Mouse (Mus musculus) midbrain, embryonic 12.5 days (tissue): ENCODE results near the gene Fahd1. TPM values are rescaled to one million over a fixed set of nuclear protein-coding genes. Genes with fewer than 3 reads are reported as not detected.

Experiments used
- ATAC-seq: fragments of 200-750 bp; cut with Nextera tagmentation; 2 replicates; pipeline ENCODE4 v1.8.0; 2017; ENCODE audit warnings: low read depth, moderate TSS enrichment, moderate library complexity; ENCODE audit not compliant: low FRiP score
- H3K27ac ChIP-seq: fragments of 300-500 bp; sonication (generic); replicated peaks from 2 replicates; pipeline ENCODE4 v1.5.1; 2016; ENCODE audit warnings: mild to moderate bottlenecking
- H3K27me3 ChIP-seq: fragments of 300-500 bp; sonication (generic); 2 replicates; pipeline ENCODE4 v1.6.1; 2016; ENCODE audit warnings: mild to moderate bottlenecking
- H3K36me3 ChIP-seq: fragments of 300-500 bp; sonication (generic); 2 replicates; pipeline ENCODE4 v1.6.1; 2016
- H3K4me1 ChIP-seq: fragments of 300-500 bp; sonication (generic); 2 replicates; pipeline ENCODE4 v1.6.1; 2016
- H3K4me2 ChIP-seq: fragments of 300-500 bp; sonication (generic); replicated peaks from 2 replicates; pipeline ENCODE4 v1.6.1; 2016; ENCODE audit warnings: mild to moderate bottlenecking, moderate library complexity
- H3K4me3 ChIP-seq: fragments of 300-500 bp; sonication (generic); 2 replicates; pipeline ENCODE4 v1.5.1; 2016; ENCODE audit warnings: mild to moderate bottlenecking
- H3K9ac ChIP-seq: fragments of 300-500 bp; sonication (generic); replicated peaks from 2 replicates; pipeline ENCODE4 v1.6.1; 2016; ENCODE audit warnings: mild to moderate bottlenecking, moderate library complexity
- H3K9me3 ChIP-seq: fragments of 300-500 bp; sonication (generic); 2 replicates; pipeline ENCODE4 v1.6.1; 2016; ENCODE audit warnings: mild to moderate bottlenecking
- WGBS: fragments of 180-500 bp; shearing (Covaris S2); methylation state at CpG from one replicate; pipeline ENCODE4 v1.1.7; 2016; 5-methylcytosine and 5-hydroxymethylcytosine counted together
- polyA plus RNA-seq: library from polyadenylated mRNA; unstranded; fragments of >200 nt; fragmentation: Nextera tagmentation; extraction: Ambion mirVana; gene quantifications from 2 replicates; pipeline ENCODE4 v1.2.1, GENCODE M21; 2016

Gene Fahd1
- polyA plus RNA-seq, 1 experiment from 2014 or later, result 20.5 TPM

DNA sequence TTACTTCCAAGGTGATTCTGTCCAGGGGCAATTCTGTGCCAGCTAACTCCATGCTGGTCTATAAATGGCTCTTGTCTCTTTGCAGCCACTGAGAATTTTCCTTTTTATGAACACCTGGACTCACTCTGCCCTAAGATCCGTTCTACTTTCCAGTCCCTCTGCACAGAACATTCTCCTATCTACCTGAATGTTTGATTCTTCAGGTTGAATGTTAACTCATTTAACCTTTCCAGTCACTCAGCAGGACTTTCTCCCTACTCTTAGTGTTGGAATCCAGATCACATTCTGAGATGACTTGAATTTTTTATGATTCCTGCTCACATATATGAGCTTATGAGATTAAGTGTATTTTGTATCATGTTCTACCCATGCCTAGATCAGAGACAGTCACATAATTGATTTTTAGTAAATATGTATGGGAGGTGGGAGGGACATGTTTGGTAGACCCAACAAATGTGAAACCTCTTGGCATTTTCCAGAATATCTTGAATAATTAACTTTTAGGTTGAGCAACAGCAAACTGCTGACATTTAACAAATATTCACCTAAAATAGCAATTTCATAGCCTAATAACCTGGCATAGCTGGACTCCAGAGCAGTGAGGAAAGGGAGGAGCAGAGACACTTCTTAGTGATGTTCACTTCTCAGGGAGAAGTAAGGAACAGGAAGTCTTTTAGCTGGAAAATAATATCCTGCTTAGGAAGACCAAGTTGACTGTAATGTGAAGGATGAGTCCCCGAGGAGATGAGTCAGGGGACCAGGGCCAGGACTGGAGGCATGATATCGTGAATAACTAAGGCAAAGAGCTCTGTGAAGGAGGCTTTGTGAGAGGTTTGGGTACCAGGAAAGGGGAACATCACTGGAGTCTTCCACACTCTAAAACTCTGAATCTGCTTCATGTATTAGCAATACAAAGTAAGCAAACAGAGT is 28.5 kb downstream of the Fahd1 start:
- Histone ChIP-seq H3K4me2 (no peak overlapping the region), H3K36me3 (no peaks in the 10 kb centered on the region), H3K9ac (no peak overlapping the region), H3K27me3 (0 out of 2 replicates have a peak, but pooled peaks cover 8% of the 10 kb centered on the region), H3K4me1 (no peaks in the 10 kb centered on the region), H3K27ac (no peak overlapping the region), H3K4me3 (no peak overlapping the region), H3K9me3 (no peaks in the 10 kb centered on the region)
- WGBS, result 64% methylated on average over 3 of the region's 3 CpGs
- ATAC-seq, result no peak

DNA sequence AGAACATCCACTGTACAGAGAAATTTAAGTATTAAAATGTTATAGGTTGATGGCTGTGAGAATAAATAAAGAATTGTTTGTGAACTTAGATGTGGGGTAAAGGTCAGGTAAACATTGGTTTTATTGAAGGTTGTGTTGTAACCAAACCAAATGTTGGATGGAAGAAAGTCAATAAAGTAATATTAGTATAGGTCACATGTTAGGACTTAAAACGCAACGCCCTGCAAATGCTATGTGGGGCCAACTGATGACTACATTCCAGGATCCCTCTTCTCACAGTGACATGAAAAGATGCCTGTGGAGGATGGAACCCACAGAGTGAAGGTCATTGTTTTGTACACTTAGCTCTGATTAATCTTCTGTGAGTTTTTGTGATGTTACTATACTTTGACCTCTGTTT is 30.7 kb downstream of the Fahd1 start:
- 0 out of 2 replicates have a peak, but pooled peaks cover 5% of the 10 kb centered on the region for H3K27me3 ChIP-seq
- no peaks in the 10 kb centered on the region for H3K4me1 ChIP-seq
- H3K36me3 ChIP-seq, result no peaks in the 10 kb centered on the region
- no peak for ATAC-seq
- H3K9me3 ChIP-seq, result no peaks in the 10 kb centered on the region
- H3K4me2 ChIP-seq, result no peak overlapping the region
- H3K4me3 ChIP-seq, result no peak overlapping the region
- 82% methylated on average over 2 of the region's 2 CpGs for WGBS
- no peak overlapping the region for H3K27ac ChIP-seq
- no peak overlapping the region for H3K9ac ChIP-seq

DNA sequence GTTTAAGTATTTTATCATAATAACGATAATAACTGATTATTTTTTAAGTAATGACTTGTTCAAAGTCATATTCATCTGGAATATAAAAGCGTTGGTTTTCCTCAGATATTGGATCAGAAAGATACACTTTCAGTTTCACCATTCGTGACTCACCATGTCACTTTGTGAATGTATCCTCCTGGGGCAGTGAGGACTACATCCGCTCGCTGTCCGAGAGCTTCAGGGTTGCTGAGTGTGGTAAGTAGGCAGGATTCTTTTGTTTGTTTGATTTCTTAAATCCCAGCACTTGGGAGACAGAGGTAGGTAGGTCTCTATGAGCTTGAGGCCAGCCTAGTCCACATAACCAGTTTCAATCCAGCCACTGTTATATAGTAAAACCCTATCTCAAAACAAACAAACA is 32.0 kb downstream of the Fahd1 start:
- no peak for ATAC-seq
- H3K4me3 ChIP-seq, result no peak overlapping the region
- no peaks in the 10 kb centered on the region for H3K36me3 ChIP-seq
- H3K4me2 ChIP-seq, result no peak overlapping the region
- no peak overlapping the region for H3K27ac ChIP-seq
- no peaks in the 10 kb centered on the region for H3K9me3 ChIP-seq
- 0 out of 2 replicates have a peak, but pooled peaks cover 5% of the 10 kb centered on the region for H3K27me3 ChIP-seq
- H3K9ac ChIP-seq, result no peak overlapping the region
- H3K4me1 ChIP-seq, result no peaks in the 10 kb centered on the region
- 51% methylated on average over 6 of the region's 6 CpGs for WGBS

DNA sequence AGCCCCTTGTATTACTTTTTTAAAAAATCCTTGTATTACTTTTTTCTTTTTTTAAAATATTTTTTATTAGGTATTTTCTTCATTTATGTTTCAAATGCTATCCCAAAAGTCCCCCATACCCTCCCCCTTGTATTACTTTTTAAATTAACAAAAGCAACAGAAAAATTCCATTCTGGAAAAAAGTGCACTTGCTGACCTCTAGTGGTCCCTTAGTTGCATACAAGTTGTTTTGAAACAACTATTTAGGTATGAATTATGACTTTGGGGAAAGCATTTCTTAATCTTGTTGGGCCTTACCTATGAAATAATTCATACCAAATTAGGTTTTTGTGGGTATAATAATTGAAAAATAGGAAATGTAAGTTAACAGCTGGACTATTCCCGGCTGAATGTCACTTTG is 32.7 kb downstream of the Fahd1 start:
- 38% methylated on average over 1 of the region's 1 CpGs for WGBS
- ATAC-seq, result no peak

DNA sequence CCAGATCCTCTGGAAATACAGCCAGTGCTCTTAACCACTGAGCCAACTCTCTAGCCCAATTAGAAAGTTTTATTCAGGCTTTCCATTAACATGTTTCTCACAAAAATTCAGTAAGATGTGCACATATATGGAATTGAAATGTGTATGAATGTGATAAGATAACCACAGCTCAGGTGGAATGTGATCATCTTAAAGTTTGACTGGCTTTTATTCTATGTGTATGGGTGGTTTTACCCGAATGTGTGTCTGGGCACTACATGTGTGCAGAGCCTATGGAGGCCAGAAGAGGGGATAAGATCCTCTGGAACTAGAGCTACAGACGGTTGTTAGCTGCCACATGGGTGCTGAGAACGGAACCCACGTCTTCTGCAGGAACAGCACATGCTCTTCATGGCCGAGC is 34.9 kb downstream of the Fahd1 start:
- H3K9me3 ChIP-seq, result no peaks in the 10 kb centered on the region
- 85% methylated on average over 5 of the region's 5 CpGs for WGBS
- no peak overlapping the region for H3K4me2 ChIP-seq
- H3K27me3 ChIP-seq, result 0 out of 2 replicates have a peak, but pooled peaks cover 9% of the 10 kb centered on the region
- no peaks in the 10 kb centered on the region for H3K36me3 ChIP-seq
- no peaks in the 10 kb centered on the region for H3K4me1 ChIP-seq
- H3K9ac ChIP-seq, result no peak overlapping the region
- no peak overlapping the region for H3K27ac ChIP-seq
- ATAC-seq, result no peak
- no peak overlapping the region for H3K4me3 ChIP-seq

More for the DNA sequence above, 32.7 kb downstream of the Fahd1 start:
- Histone ChIP-seq H3K4me1 (no peaks in the 10 kb centered on the region), H3K4me3 (no peak overlapping the region), H3K9ac (no peak overlapping the region), H3K4me2 (no peak overlapping the region), H3K36me3 (no peaks in the 10 kb centered on the region), H3K27me3 (0 out of 2 replicates have a peak, but pooled peaks cover 5% of the 10 kb centered on the region), H3K27ac (no peak overlapping the region), H3K9me3 (no peaks in the 10 kb centered on the region)

DNA sequence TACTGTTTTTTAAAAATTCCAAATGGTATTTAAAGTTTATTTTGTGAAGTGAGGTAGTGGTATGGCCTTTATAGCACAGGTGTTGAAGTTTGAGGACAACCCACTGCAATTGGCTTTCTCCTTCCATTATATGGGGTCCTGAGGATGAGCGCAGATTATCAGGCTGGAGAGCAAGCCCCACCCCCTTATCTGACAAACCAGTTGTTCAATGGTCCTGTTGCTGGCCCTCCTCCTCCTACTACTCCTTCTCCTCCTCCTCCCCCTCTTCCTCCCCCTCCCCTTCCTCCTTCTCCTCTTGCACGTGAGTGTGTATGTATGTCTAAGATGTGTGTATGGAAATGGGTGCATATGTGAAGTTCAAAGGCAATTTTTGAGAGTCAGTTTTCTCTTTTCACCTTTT is 37.9 kb downstream of the Fahd1 start:
- 43% methylated on average over 2 of the region's 2 CpGs for WGBS
- no peaks in the 10 kb centered on the region for H3K36me3 ChIP-seq
- H3K4me3 ChIP-seq, result no peak overlapping the region
- no peak for ATAC-seq
- H3K9me3 ChIP-seq, result no peaks in the 10 kb centered on the region
- H3K27me3 ChIP-seq, result peaks cover 10% of the 10 kb centered on the region
- H3K4me1 ChIP-seq, result no peaks in the 10 kb centered on the region
- H3K27ac ChIP-seq, result no peak overlapping the region
- H3K9ac ChIP-seq, result no peak overlapping the region
- no peak overlapping the region for H3K4me2 ChIP-seq

DNA sequence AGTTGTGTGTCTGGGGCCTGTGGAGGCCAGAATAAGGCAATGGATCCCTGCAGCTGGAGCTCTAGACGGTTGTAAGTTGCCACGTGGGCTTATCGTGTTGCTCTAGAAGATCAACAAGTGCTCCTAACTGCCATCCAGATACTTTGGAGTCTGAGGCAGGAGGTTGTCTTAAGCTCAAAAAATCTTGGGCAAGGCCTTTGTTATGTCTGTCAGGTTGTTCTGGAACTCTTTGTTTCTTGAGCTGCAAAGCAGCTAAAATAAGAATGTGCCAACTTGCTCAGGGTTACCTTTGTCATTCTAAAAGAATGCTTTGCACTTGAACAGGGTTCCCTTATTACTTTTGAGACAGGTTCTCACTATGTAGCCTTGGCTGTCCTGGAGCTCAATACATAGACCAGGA is 39.0 kb downstream of the Fahd1 start:
- Histone ChIP-seq H3K4me3 (no peak overlapping the region), H3K36me3 (no peaks in the 10 kb centered on the region), H3K27me3 (peaks cover 17% of the 10 kb centered on the region), H3K9ac (no peak overlapping the region), H3K4me1 (no peaks in the 10 kb centered on the region), H3K9me3 (no peaks in the 10 kb centered on the region), H3K4me2 (no peak overlapping the region), H3K27ac (no peak overlapping the region)
- 78% methylated on average over 3 of the region's 3 CpGs for WGBS
- no peak for ATAC-seq

DNA sequence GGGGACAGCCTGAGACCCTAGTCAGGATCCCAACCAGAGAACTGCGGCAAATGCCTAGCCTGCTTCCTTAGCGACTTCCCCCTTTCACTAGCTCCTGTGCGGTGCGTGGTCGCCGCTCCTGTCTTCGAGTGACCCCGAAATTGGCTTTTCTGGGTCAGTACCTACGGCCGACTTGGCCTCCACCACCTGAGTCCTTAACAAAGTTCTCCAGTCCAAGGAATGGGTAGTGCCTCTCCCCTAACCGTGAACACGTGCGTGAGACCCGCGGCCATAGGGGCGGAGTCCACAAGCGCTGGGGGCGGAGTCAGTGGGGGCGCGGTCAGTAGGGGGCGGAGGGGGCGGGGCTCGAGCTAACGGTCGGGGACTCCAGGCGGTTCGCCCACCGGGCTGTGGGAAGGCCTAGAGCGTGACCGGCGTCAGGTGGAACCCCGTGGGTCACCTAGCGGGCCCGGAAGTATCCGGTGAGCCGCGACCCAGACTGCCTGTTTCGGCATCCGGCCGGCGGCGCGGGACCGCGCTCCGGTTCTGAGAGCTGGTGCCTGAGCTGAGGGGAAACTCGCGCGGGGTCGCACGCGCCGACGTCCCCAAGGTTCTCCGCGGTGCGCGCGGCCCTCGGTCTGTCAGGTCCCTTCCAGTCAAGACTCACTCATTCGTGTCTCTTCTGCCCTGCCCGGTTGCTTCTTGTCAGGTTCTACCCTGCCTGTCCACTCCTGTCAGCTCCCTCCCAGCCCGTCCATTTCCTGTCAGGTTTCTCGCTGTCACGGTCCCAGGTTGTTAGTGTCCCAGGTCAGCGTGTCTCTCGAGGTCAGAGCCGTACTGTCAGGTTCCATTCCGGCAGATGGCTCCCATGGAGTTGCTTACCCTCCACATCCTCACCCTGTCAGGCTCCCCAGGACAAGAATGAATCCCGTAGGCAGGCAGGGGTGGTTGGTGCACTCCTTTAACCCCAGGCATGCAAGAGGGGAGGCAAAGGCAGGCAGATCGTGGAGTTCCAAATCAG is 45.9 kb downstream of the Fahd1 start, which contains the start of gene Meiob:
Gene Meiob, plus strand, starts transcription at position 338 of the 1,000 bp plus-strand sequence.
- under 1% methylated on average over 60 of the region's 71 CpGs for WGBS
- peak within 1 kb of the TSS; percentile 78 for H3K4me2 ChIP-seq
- no peaks in the 10 kb centered on the region for H3K36me3 ChIP-seq
- ATAC-seq, result peak; percentile 84
- no peak within 1 kb of the TSS for H3K27ac ChIP-seq
- peaks cover 41% of the 10 kb centered on the region for H3K27me3 ChIP-seq
- peak within 1 kb of the TSS; percentile 70 for H3K4me3 ChIP-seq
- H3K9me3 ChIP-seq, result no peaks in the 10 kb centered on the region
- H3K9ac ChIP-seq, result peak within 1 kb of the TSS; percentile 80
- peaks cover 9% of the 10 kb centered on the region for H3K4me1 ChIP-seq

DNA sequence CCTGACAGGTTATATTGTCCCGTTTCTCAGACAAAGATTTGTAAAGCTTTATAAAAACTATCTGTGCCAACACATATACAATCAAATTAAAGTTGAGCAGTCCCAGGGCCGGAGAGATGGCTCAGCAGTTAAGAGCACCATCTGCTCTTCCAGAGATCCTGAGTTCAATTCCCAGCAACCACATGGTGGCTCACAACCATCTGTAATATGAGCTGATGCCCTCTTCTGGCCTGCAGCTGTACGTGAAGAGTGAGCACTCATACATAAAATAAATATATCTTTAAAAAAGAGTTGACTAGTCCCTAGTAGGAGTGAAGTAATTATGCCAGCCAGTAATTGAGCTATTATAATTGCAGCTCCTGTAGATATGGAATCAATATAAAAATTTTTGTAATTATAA is 49.6 kb downstream of the Fahd1 start:
- Histone ChIP-seq H3K27me3 (peaks cover 28% of the 10 kb centered on the region), H3K4me2 (no peak overlapping the region), H3K4me3 (no peak overlapping the region), H3K4me1 (peaks cover 9% of the 10 kb centered on the region), H3K9ac (no peak overlapping the region), H3K9me3 (no peaks in the 10 kb centered on the region), H3K36me3 (no peaks in the 10 kb centered on the region), H3K27ac (no peak overlapping the region)
- no peak for ATAC-seq
- WGBS, result 56% methylated on average over 3 of the region's 3 CpGs

DNA sequence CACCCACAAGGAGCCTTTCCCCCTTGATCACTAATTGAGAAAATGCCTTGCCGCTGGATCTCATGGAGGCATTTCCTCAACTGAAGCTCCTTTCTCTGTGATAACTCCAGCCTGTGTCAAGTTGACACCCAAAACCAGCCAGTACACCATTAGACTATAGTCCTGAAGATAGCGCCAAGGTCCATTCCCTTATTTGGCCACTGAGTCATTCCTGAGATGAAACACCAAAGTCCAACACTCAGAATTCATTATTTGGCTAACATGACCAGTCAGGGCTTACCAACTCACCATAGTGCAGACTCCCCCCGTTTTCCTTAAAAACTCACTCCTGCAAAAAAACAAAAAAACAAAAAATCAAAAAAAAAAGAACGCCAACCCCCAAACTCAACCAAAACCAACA is 50.7 kb downstream of the Fahd1 start:
- Histone ChIP-seq H3K9ac (no peak overlapping the region), H3K4me3 (no peak overlapping the region), H3K27ac (no peak overlapping the region), H3K4me2 (no peak overlapping the region), H3K36me3 (no peaks in the 10 kb centered on the region), H3K9me3 (no peaks in the 10 kb centered on the region), H3K27me3 (peaks cover 19% of the 10 kb centered on the region), H3K4me1 (peaks cover 7% of the 10 kb centered on the region)
- 85% methylated on average over 4 of the region's 4 CpGs for WGBS
- ATAC-seq, result no peak
